Mouse (Mus musculus): Measurements from ENCODE around the gene Cps1.

Cps1 gene

DNA sequence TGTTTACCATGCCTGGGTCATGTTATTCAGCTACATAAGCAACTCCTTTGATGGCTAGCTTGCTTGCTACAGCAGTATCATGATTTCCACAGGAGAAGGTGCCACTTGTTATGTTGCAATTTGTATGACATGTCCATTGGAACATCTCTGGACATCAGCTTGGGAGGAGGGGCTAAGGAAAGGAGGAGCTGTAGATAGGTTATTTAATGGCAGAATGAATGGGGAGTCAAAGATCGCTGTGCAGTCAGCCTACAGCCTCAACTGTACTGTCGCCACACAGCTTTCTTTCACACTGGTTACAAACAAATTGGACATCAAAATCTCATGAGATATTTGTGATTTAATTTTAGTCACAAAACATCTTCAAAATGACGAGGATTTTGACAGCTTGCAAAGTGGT is at the start of gene Cps1:
Gene Cps1, plus strand, starts transcription at position 230 of the 400 bp plus-strand sequence.
- in situ Hi-C loops (cut with MboI; ENCODE audit: low sequenced_read_pairs), result no loop called here

- in situ Hi-C loops (cut with MboI; ENCODE audit: low sequenced_read_pairs), result no loop called here
These were observed 45.1 kb upstream of the Cps1 start for GRCm38 (mm10) chr1:67077739-67078138.

DNA sequence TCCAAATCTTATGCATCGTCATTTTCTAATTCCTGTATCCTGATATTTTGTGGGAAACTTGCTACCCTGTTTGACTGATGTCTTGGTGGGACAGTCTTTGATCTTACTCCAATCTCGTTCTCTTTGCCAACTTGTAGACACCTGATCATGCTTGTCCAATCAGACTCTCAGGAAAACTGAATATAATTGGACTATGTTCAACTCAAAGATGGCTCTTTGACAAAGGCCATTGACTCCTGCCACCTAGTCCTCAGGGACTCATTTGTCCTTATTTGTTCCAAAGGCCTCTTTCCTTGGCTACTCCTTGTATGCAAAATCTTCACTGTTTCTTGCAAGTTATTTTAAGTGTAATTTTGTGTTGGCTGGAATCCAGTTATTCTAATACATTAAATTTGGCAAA is 44.2 kb upstream of the Cps1 start:
- in situ Hi-C loops (cut with MboI; ENCODE audit: low sequenced_read_pairs), result no loop called here

- in situ Hi-C loops (cut with MboI; ENCODE audit: low sequenced_read_pairs), result no loop called here
These were observed 43.7 kb upstream of the Cps1 start for GRCm38 (mm10) chr1:67079146-67079545.

- in situ Hi-C loops (cut with MboI; ENCODE audit: low sequenced_read_pairs), result no loop called here
These were observed 30.4 kb upstream of the Cps1 start for GRCm38 (mm10) chr1:67092473-67092872.

GRCm38 (mm10) chr1:67099215-67099614 is 23.6 kb upstream of the Cps1 start:
- in situ Hi-C loops (cut with MboI; ENCODE audit: low sequenced_read_pairs), result no loop called here

DNA sequence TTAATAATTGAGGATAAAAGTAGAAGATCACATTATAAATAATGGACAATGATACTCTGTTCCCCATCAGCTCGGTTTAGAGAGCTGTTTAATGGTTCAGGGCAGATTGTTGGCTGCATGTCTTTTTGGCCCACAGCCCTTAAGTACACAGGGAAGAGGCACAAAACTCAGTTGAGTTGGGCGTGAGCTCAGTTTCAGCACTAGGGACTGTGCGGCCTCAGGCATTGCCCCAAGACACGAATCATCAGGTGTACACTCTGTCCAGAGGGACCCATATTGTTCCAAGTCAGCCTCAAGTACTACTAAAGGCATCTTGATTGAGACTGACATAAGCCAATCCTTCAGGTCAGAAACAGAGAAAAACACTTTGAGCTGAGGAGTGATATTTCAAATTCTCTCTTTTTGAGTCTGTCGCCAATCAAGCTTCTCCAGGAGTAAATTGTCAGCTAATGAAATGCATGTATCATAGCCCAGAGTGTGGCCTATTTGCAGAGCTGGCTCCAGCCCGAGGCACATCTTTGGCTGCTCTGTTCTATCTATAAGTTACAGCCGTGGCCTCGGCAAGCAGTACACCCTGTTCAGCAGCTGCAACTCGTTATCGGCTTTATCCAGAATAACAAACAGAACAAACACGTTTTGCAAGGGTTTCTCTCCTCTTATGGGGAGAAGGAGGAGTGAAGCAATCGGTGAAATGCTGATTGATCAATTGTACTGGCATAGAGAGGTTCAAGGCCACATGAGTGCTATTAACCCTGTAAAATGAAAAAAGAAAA is 19.2 kb upstream of the Cps1 start:
- in situ Hi-C loops (cut with MboI; ENCODE audit: low sequenced_read_pairs), result no loop called here

DNA sequence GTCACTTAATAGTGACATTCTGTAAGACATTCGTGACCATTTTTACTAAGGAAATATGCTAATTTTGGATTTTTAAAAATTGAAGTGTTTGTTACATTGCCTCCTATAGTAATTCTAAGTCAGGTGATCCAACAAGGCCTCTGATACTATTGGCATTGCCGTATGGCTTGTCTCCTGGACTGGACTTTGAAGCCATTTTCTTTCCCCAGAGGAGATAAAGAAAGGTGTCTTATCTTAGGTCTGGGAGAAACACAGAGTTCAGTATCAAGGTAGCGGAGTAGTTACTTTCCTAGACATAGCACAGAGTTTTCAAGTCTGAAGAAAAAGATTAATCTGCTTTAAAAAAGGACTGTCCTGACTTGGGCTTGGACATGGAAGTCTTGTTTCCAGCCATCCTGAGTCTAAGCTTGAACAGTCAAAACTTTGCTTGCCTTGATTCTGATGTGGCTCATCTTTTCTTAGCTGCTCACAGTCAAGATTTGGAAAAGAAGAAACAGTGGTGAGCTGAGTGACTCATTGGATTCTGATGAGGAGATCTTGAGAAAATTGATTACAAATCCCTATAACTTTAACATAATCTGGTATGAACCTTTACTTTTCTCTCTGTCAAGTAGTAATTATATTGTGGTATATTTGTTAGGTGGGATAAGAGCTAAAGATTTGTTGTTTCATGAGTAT is 11.1 kb upstream of the Cps1 start:
- in situ Hi-C loops (cut with MboI; ENCODE audit: low sequenced_read_pairs), result no loop called here

- in situ Hi-C loops (cut with MboI; ENCODE audit: low sequenced_read_pairs), result no loop called here
These were observed 9.3 kb upstream of the Cps1 start for GRCm38 (mm10) chr1:67113343-67114030.

- in situ Hi-C loops (cut with MboI; ENCODE audit: low sequenced_read_pairs), result no loop called here
These were observed 6.3 kb upstream of the Cps1 start for GRCm38 (mm10) chr1:67116571-67116970.

GRCm38 (mm10) chr1:67117778-67118177 is 5.0 kb upstream of the Cps1 start:
- in situ Hi-C loops (cut with MboI; ENCODE audit: low sequenced_read_pairs), result no loop called here

DNA sequence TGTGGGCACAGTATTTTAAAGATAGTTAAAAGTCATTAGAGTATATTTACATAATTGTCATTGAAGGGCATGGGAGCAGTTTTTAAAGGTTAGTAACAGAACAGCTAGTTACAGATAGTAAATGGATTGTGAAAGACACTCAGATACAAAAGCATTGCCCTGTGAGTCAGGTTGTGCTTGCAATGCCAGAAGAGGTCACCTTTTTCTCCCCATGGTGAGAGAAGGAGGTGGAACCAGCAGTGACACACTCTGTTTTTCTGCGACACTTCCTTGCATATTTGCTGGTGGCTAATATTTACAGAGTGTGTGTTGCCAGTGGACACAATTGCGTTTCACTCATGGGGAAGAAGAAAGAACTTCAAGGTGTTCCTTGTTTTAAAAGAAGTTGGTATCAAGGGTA is 2.6 kb downstream of the Cps1 start:
- in situ Hi-C loops (cut with MboI; ENCODE audit: low sequenced_read_pairs), result no loop called here

DNA sequence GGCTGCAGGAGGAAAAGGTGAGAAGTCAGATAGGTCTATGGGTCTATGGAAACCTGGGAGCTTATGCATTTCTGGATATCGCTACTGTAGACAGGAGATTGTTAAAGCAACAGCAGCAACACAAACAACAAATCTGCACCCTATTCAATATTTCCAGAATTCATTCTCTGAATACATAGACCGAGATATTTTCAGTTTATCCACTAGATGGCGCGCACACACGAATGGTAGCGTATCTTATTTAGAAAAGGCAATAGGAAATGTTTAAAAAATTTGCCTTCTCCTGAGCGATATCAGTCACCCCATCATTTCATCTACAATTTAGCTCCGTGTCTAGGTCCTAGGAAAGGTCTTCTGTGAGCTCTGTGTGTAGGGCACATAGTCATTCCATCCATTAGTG is 21.1 kb downstream of the Cps1 start:
- in situ Hi-C loops (cut with MboI; ENCODE audit: low sequenced_read_pairs), result no loop called here

DNA sequence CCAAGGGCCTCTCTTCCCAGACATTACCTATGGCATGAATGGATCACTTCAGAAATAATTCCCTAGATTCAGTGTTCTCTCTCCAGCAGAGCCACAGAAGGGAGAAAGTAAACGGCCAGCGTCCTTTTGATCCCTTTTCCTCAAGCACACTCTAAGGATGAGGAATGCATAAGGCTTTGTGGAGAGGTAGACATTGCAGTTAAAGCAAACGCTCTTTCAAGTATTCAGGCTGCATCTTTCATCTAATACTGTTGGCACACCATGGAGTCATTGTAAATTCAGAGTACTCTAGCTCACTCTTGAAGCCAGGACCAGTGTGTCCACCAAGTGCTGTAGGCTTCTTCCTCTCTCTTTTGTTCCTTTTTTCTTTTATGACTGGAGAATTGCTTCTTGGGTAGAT is 28.4 kb downstream of the Cps1 start:
- in situ Hi-C loops (cut with MboI; ENCODE audit: low sequenced_read_pairs), result no loop called here

DNA sequence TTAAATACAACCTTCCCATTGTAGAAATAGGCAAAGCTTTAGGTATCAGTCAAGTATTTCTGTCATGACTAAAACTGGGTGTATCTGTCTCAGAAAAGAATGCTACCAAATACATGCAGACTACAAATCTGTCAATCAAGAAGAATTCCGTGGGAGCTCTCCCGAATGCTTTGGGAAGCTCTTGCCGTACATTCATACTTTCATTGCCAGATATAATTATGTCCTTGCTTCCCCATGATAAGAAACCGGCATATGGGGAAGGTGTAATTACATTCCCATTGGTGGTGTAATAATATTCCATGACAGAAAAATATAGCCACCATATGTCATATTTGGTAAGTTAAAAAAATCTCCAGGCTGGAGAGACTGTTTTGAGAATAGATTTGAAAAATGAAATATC is 44.5 kb downstream of the Cps1 start:
- in situ Hi-C loops (cut with MboI; ENCODE audit: low sequenced_read_pairs), result no loop called here

GRCm38 (mm10) chr1:67181165-67181564 is 58.3 kb downstream of the Cps1 start:
- in situ Hi-C loops (cut with MboI; ENCODE audit: low sequenced_read_pairs), result no loop called here

DNA sequence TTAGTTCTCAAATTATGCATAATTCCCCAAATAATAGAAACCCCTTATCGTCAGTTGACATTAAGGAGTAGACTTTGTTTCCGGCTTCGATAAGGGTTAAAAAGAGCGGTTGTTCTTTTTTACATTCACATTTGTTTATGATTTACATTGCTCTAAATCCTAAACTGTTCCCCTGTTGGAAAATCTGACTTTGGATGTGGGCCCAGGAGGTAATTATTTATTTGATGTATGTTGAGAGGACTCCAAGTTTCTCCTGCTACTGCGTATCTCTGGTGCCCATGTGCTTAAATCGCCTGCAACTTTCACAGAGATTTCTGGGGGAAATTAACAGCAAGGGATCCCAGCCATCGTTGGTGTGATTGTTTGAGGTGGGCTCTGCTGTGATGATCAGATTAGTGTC is 59.4 kb downstream of the Cps1 start:
- in situ Hi-C loops (cut with MboI; ENCODE audit: low sequenced_read_pairs), result no loop called here

- in situ Hi-C loops (cut with MboI; ENCODE audit: low sequenced_read_pairs), result no loop called here
These were observed 60.7 kb downstream of the Cps1 start for GRCm38 (mm10) chr1:67183532-67183931.

DNA sequence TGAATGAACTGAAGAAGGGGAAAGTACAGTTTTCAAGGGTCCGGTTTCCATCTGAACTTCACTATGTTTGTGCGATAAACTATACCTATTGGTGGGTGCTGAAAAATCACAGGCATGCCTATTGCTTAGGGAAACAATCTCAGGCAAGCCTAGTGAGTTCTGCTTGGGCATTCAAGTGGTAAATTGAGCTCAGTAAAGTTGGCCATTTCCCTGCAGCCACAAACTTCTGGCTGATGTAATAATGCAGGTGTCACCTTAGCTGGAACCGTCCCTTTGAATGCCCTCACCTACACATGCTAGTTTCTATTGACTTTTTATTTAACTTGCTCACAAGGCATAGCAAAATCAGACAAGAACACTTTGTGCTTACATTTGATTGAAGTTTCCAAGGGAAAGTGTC is 61.3 kb downstream of the Cps1 start:
- in situ Hi-C loops (cut with MboI; ENCODE audit: low sequenced_read_pairs), result no loop called here

DNA sequence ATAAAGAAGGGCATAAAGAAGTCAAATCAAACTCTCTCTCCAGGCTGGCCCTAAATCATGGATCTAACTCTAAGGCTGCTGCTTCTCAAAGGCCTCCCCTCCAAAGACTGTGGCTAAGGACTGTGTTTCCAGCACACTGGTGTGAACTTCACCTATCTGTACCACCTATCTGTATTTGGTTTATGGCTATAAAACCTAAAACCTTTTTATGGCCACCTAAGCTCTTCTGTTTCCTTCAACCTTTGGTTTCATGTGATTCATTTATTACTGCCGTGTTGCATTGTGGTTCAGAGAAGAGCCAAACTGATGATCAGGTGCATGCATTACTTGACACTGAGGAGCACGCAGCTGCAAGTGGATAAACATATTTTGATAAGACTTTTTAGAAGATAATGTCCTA is 74.5 kb downstream of the Cps1 start:
- in situ Hi-C loops (cut with MboI; ENCODE audit: low sequenced_read_pairs), result no loop called here

GRCm38 (mm10) chr1:67218339-67218944 is 95.6 kb downstream of the Cps1 start:
- in situ Hi-C loops (cut with MboI; ENCODE audit: low sequenced_read_pairs), result no loop called here

- in situ Hi-C loops (cut with MboI; ENCODE audit: low sequenced_read_pairs), result no loop called here
These were observed 100.8 kb downstream of the Cps1 start for GRCm38 (mm10) chr1:67223666-67224065.

All from CH12F3 (cell line).